Mouse (Mus musculus): ENCODE data around the gene Arhgef1. TPM values are rescaled to one million over a fixed set of nuclear protein-coding genes. Genes with fewer than 3 reads are reported as not detected.

Arhgef1 gene
- 44.3 and 48.2 TPM in 2 replicates for polyA plus RNA-seq (2015; fragmentation: Nextera tagmentation; extraction: Ambion mirVana)

DNA sequence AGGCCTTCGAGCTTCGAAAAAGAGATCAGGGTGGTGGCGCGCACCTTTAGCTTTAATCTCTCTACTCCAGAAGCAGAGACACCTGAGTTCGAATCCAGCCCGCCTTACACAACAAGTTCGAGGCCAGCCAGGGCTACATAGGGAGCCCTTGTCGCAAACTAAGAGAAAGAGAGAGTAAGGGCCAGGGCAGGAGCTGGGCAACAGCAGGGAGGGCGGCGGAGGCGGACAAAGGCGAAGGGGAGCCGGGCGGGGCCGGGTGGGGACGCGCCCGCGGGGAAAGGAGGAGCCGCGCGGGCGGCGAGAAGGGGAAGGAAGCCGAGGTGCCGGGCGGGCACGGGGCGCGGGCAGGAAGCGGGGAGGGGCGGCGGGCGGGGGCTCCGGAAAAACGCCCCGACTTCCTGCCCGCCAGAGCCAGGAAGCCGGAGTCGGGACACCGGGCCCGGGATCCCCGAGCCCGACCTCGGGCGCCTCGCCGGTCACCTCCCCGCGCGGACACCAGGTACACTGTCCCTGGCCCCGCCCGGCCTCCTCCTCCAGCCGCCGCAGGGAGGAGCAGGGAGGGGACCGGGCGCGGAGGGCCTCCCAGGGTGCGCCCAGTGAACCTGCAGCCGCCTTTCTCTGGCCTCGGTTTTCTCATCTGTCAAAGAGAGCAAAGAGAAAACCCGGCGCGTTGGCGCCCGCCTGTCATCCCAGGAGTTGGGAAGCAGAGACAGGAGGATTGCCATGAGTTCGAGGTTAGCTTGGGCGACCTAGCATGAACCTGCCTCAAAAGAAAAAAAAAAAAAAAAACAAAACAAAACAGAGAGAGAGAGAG lies at the start of gene Arhgef1:
Arhgef1 (plus strand) TSS at position 283 of the 814 bp plus-strand sequence.
- H3K27ac ChIP-seq, result peak within 1 kb of the TSS; percentile 91
- H3K9me3 ChIP-seq (replicated peaks), result no peaks in the 10 kb centered on the region
- H3K4me3 ChIP-seq (replicated peaks), result peak within 1 kb of the TSS; percentile 78
- peaks cover 67% of the 10 kb centered on the region for H3K4me1 ChIP-seq (replicated peaks)
- H3K9ac ChIP-seq, result peak within 1 kb of the TSS; percentile 80
- H3K4me2 ChIP-seq, result peak within 1 kb of the TSS; percentile 93
- H3K36me3 ChIP-seq, result peaks cover 12% of the 10 kb centered on the region
- no peaks in the 10 kb centered on the region for H3K27me3 ChIP-seq
- ATAC-seq (ENCODE audit: low read depth) (peak; percentile 65), DNase-seq (peak; percentile 71)
- WGBS (ENCODE audit: insufficient replicate concordance), result 1% methylated on average over 68 of the region's 68 CpGs

DNA sequence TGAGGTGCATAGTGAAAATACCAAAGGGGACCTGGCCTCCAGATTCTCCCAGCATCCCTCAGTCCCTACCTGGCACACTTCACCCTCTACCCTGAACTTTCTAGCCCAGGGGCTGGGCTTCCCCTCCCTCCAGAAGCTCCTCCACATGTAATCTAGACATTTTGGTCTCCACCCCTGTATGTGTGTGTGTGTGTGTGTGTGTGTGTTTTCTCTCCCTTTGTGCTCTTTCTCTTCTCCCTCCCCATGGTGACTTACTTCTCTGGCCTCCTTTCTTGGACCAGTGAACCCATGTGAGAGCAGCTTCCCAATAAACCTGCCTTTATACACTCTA lies 49.5 kb upstream of the Arhgef1 start:
- no peaks in the 10 kb centered on the region for H3K27me3 ChIP-seq
- H3K9me3 ChIP-seq (replicated peaks), result no peaks in the 10 kb centered on the region
- H3K4me1 ChIP-seq (replicated peaks), result peaks cover 92% of the 10 kb centered on the region
- ATAC-seq (ENCODE audit: low read depth) (peak; percentile 76), DNase-seq (no peak)
- H3K36me3 ChIP-seq, result no peaks in the 10 kb centered on the region
- peak overlapping the region; percentile 58 for H3K4me3 ChIP-seq (replicated peaks)
- peak overlapping the region; percentile 61 for H3K9ac ChIP-seq
- peak overlapping the region; percentile 82 for H3K4me2 ChIP-seq
- H3K27ac ChIP-seq, result peak overlapping the region; percentile 100

DNA sequence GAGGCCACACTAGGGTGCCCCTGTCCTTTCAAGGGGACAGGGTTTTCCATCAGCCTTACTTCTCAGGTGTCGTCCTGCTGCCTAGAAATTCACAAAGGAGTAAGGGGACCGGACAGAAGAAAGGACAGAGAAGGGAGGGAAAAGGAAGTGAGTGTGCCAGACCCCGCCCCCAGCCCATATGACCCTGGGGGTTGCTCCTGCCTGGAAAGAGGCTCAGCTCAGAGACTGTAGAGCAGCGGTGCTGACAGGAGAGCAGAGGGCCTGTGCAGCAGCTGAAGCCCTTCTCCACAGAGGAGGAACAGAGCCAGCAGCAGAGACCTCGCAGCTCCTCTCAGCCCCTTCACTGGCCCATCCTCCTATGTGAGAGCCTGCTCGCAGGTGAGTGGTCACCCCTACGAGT lies 49.0 kb upstream of the Arhgef1 start:
- 35% methylated on average over 7 of the region's 7 CpGs for WGBS (ENCODE audit: insufficient replicate concordance)
- Histone ChIP-seq H3K27ac (peak overlapping the region; percentile 100), H3K9ac (peak overlapping the region; percentile 61), H3K27me3 (no peaks in the 10 kb centered on the region), H3K4me1 (replicated peaks) (peaks cover 94% of the 10 kb centered on the region), H3K9me3 (replicated peaks) (no peaks in the 10 kb centered on the region), H3K4me2 (peak overlapping the region; percentile 82), H3K36me3 (no peaks in the 10 kb centered on the region), H3K4me3 (replicated peaks) (peak overlapping the region; percentile 30)
- DNase-seq, result no peak
- ATAC-seq (ENCODE audit: low read depth), result no peak

DNA sequence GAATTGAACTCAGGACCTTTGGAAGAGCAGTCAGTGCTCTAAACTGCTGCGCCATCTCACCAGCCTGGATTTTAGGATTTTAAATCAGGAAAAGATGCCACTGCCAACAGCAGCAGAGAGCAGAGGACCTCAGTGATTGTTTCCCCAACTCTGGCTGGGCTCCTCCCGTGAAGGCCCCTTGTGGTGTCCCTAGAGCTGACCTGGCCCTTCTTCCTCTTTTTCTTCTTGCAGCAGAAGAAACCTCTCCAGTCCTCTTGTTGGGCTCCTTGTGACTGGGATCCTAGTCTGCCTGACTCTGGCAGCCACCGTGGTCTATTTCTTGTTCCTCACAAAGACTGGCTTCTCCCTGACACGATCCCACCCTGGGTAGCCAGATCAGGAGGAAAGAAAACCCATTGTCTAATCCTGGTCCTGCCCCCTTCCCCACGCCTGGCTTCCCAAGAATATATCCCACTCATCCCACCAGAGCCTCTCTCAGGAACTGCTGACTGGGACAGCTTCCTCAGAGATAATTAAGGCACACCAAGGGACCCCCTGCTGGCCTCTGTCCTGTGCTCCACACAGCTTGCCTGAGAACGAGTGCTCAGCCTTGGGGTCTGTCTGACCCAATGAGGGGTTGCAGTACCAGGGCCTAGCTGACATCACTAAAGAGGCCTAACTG lies 46.1 kb upstream of the Arhgef1 start:
- Histone ChIP-seq H3K9ac (0 out of 2 replicates have a peak overlapping the region, but pooled peaks have one; percentile 72), H3K9me3 (replicated peaks) (no peaks in the 10 kb centered on the region), H3K27ac (peak overlapping the region; percentile 97), H3K4me2 (no peak overlapping the region), H3K4me1 (replicated peaks) (peaks cover 96% of the 10 kb centered on the region), H3K4me3 (replicated peaks) (no peak overlapping the region), H3K27me3 (no peaks in the 10 kb centered on the region), H3K36me3 (no peaks in the 10 kb centered on the region)
- DNase-seq (no peak), ATAC-seq (ENCODE audit: low read depth) (no peak)
- 36% methylated on average over 6 of the region's 6 CpGs for WGBS (ENCODE audit: insufficient replicate concordance)

DNA sequence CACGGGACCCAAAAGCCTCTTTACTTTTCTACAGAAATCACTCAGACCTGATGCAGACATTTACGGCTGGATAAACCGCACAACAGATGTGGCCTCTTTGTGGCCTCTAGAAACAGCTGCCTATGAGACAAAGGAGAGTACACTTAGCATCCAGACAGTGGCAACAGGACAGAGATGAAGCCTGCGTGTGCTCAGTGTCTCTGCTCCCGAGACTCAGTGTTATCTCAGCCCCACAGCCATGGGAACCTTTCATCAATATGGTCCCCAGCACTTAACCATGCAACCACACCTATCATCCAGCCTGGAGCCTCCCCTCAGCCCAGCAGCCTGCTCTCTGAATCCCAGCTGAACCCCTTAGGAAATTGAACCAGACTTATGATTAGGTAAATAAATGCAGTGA lies 43.5 kb upstream of the Arhgef1 start:
- H3K27me3 ChIP-seq, result 0 out of 2 replicates have a peak, but pooled peaks cover 1% of the 10 kb centered on the region
- 37% methylated on average over 5 of the region's 5 CpGs for WGBS (ENCODE audit: insufficient replicate concordance)
- H3K4me3 ChIP-seq (replicated peaks), result 0 out of 2 replicates have a peak overlapping the region, but pooled peaks have one; percentile 2
- H3K36me3 ChIP-seq, result no peaks in the 10 kb centered on the region
- H3K4me2 ChIP-seq, result peak overlapping the region; percentile 52
- peak; percentile 100 for ATAC-seq (ENCODE audit: low read depth)
- peak overlapping the region; percentile 72 for H3K9ac ChIP-seq
- peak overlapping the region; percentile 97 for H3K27ac ChIP-seq
- H3K9me3 ChIP-seq (replicated peaks), result no peaks in the 10 kb centered on the region
- H3K4me1 ChIP-seq (replicated peaks), result peaks cover 79% of the 10 kb centered on the region
- peak; percentile 75 for DNase-seq

DNA sequence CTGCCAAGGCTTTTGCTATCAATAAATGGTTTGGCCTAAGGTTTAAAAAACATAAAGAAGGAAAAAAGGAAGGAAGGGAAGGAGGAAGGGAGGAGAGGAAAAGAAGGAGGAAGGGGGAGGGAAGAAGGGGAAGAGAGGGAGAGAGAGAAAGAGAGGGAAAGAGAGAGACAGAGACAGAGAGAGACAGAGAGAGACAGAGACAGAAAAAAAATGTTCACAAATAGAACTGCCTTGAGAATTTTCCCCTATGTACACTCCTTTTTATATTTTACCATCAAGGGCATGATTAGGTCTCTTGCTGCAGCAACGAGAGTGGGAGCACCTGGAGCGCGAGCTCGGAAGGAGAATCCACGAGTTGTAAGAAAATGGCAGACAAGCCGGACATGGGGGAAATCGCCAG lies 40.8 kb upstream of the Arhgef1 start, which contains the start of gene Gm9844:
Gm9844 (plus strand) TSS at position 301 of the 400 bp plus-strand sequence.
- Histone ChIP-seq H3K4me3 (replicated peaks) (no peak within 1 kb of the TSS), H3K4me2 (no peak within 1 kb of the TSS), H3K9ac (no peak within 1 kb of the TSS), H3K4me1 (replicated peaks) (peaks cover 58% of the 10 kb centered on the region), H3K27ac (peak within 1 kb of the TSS; percentile 64), H3K9me3 (replicated peaks) (no peaks in the 10 kb centered on the region), H3K36me3 (no peaks in the 10 kb centered on the region), H3K27me3 (peaks cover 17% of the 10 kb centered on the region; the same call in 1 of the 2 replicates)
- WGBS (ENCODE audit: insufficient replicate concordance), result 67% methylated on average over 7 of the region's 7 CpGs
- no peak for DNase-seq
- no peak for ATAC-seq (ENCODE audit: low read depth)

DNA sequence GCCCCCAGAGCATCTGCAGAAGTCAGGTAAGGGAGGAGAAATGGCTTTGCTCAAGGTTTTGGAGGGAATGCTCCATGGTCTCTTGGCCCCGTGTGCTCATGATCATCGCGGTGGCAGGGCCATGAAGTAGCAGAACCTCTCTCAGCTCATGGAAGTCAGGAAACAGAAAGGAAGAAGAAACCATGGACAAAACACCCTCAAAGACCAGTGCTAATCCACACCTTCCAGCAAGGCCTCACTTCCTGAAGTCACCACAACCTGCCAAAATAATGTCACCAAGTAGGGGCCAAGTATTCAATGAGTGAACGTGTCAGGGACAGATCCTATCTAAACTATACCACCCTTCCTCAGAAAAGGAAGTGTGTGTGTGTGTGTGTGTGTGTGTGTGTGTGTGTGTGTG lies 39.9 kb upstream of the Arhgef1 start:
- Histone ChIP-seq H3K36me3 (no peaks in the 10 kb centered on the region), H3K9ac (no peak overlapping the region), H3K9me3 (replicated peaks) (no peaks in the 10 kb centered on the region), H3K27ac (peak overlapping the region; percentile 43; the same call in 1 of the 2 replicates), H3K4me3 (replicated peaks) (no peak overlapping the region), H3K4me1 (replicated peaks) (peaks cover 49% of the 10 kb centered on the region), H3K4me2 (no peak overlapping the region), H3K27me3 (peaks cover 23% of the 10 kb centered on the region; the same call in 1 of the 2 replicates)
- DNase-seq (no peak), ATAC-seq (ENCODE audit: low read depth) (no peak)
- 43% methylated on average over 4 of the region's 4 CpGs for WGBS (ENCODE audit: insufficient replicate concordance)

DNA sequence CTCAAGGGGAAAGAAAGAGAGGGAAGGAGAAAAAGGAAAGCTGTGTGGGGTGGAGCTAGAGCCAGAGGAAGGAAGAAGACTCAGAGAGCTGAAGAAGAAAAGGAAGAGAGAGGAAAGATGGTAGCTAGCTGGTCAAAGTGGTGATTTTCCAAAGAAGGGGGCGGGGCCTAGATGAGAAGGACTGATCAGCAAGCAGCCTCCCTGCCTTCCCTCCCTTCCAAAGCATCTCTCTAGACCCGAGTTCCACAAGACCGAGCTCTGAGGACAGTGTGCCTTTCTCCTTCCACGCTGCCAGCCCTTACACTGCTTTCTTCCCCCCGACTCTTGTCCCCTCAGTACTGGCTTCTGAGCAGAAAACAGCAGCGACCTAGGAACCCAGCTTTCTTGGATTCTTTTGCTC lies 38.6 kb upstream of the Arhgef1 start:
- no peak overlapping the region; the same call in 1 of the 2 replicates for H3K27ac ChIP-seq
- DNase-seq (no peak), ATAC-seq (ENCODE audit: low read depth) (no peak)
- H3K27me3 ChIP-seq, result peaks cover 34% of the 10 kb centered on the region
- no peak overlapping the region for H3K4me2 ChIP-seq
- no peaks in the 10 kb centered on the region for H3K9me3 ChIP-seq (replicated peaks)
- WGBS (ENCODE audit: insufficient replicate concordance), result 33% methylated on average over 6 of the region's 6 CpGs
- peaks cover 36% of the 10 kb centered on the region for H3K4me1 ChIP-seq (replicated peaks)
- H3K9ac ChIP-seq, result no peak overlapping the region
- H3K36me3 ChIP-seq, result no peaks in the 10 kb centered on the region
- H3K4me3 ChIP-seq (replicated peaks), result no peak overlapping the region

DNA sequence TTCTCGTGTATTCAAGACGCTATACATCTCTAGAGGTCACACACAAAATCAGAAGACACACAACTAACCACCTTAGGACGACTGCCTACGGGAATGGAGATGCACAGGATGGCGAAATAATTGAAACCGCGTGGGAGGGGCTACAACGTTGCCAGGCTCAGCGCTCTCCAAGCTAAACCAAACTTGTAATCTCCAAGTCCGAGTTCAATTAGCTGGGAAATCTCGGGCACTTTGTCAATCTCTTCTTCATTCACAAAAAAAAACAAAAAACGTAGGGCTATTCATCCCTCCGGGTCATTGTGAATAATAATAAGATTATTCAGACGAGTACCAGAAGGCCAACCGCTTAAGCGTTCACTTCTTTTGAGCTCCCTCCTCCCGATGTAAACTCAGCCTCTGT lies 33.6 kb upstream of the Arhgef1 start:
- H3K9me3 ChIP-seq (replicated peaks), result 0 out of 2 replicates have a peak, but pooled peaks cover 3% of the 10 kb centered on the region
- no peak overlapping the region for H3K4me3 ChIP-seq (replicated peaks)
- H3K4me1 ChIP-seq (replicated peaks), result peaks cover 12% of the 10 kb centered on the region
- no peak overlapping the region for H3K4me2 ChIP-seq
- ATAC-seq (ENCODE audit: low read depth) (no peak), DNase-seq (no peak)
- H3K27me3 ChIP-seq, result peaks cover 69% of the 10 kb centered on the region
- H3K36me3 ChIP-seq, result no peaks in the 10 kb centered on the region
- no peak overlapping the region for H3K27ac ChIP-seq
- H3K9ac ChIP-seq, result no peak overlapping the region
- WGBS (ENCODE audit: insufficient replicate concordance), result 57% methylated on average over 17 of the region's 17 CpGs

DNA sequence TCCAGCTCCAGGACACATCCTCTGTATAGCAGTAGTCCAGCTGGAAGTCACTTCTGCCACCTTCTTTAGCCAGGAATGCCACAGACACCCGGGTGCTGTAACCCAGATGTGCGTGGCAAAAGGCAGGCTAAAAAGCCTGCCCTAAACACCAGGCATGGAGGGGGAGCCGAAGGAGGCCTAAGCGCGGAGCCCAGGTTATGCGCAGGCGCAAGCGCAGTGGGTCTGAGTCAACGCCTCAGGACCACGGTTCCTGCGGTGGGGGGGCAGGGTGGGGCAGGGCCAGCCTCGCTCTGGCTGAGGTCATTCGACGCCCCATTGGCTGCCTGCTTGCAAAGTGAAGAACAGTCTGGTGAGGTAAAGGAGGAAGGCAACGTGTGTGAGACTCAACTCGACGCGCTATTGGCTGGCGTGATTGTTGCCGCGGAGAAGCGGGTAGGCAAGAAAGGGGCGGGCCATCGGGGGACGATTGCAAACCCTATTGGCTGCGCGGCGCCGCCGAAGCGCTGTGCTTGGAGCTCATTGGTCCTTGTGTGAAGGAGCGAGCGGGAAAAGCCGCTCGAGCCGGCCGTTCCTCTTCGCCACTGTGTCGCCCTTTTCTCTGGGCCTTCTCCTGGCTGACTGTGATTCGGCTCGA lies 33.1 kb upstream of the Arhgef1 start, which contains the start of the genes Lypd4 and Dmrtc2:
Lypd4 (minus strand) TSS at position 410 of the 634 bp plus-strand sequence.
Dmrtc2 (plus strand) TSS at position 526 of the 634 bp plus-strand sequence.
- 0 out of 2 replicates have a peak, but pooled peaks cover 3% of the 10 kb centered on the region for H3K9me3 ChIP-seq (replicated peaks)
- H3K27ac ChIP-seq, result no peak within 1 kb of the TSS
- H3K4me3 ChIP-seq (replicated peaks), result no peak within 1 kb of the TSS
- DNase-seq (no peak), ATAC-seq (ENCODE audit: low read depth) (no peak; the same call in 1 of the 2 replicates)
- WGBS (ENCODE audit: insufficient replicate concordance), result 49% methylated on average over 41 of the region's 41 CpGs
- no peaks in the 10 kb centered on the region for H3K36me3 ChIP-seq
- peaks cover 68% of the 10 kb centered on the region for H3K27me3 ChIP-seq
- peaks cover 6% of the 10 kb centered on the region; the same call in 1 of the 2 replicates for H3K4me1 ChIP-seq (replicated peaks)
- no peak within 1 kb of the TSS for H3K4me2 ChIP-seq
- no peak within 1 kb of the TSS for H3K9ac ChIP-seq

DNA sequence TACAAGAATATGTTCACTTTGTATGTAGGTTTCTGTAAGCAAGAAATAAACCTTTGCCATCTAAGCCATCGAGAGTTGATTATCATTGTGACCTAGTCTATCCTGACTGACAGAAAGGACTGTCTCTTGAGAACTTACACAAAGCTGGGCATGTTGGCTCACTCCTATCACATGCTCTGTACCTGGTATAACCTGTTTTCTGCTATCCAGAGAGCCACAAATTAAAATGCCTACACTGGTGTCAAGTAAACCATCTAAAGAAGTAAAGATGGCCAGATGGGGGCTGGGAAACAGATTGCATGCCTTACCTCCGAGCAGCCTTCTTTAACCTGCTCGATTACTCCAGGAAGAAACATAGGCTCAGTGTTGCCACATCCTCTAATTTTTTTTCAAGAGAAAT lies 25.1 kb upstream of the Arhgef1 start:
- H3K27ac ChIP-seq, result no peak overlapping the region
- no peaks in the 10 kb centered on the region for H3K9me3 ChIP-seq (replicated peaks)
- no peak for DNase-seq
- no peak overlapping the region for H3K9ac ChIP-seq
- H3K4me3 ChIP-seq (replicated peaks), result no peak overlapping the region
- ATAC-seq (ENCODE audit: low read depth), result no peak
- no peaks in the 10 kb centered on the region for H3K36me3 ChIP-seq
- no peak overlapping the region for H3K4me2 ChIP-seq
- H3K4me1 ChIP-seq (replicated peaks), result peaks cover 2% of the 10 kb centered on the region; the same call in 1 of the 2 replicates
- H3K27me3 ChIP-seq, result peaks cover 26% of the 10 kb centered on the region
- 63% methylated on average over 3 of the region's 3 CpGs for WGBS (ENCODE audit: insufficient replicate concordance)

All from liver, embryonic 13.5 days (tissue).